Mouse (Mus musculus): ENCODE measurements around the gene Mrps12. TPM values are rescaled to one million over a fixed set of nuclear protein-coding genes. Genes with fewer than 3 reads are reported as not detected.

Gene Mrps12
- 37.6 TPM for polyA plus RNA-seq (2017; shearing (Covaris generic))

DNA sequence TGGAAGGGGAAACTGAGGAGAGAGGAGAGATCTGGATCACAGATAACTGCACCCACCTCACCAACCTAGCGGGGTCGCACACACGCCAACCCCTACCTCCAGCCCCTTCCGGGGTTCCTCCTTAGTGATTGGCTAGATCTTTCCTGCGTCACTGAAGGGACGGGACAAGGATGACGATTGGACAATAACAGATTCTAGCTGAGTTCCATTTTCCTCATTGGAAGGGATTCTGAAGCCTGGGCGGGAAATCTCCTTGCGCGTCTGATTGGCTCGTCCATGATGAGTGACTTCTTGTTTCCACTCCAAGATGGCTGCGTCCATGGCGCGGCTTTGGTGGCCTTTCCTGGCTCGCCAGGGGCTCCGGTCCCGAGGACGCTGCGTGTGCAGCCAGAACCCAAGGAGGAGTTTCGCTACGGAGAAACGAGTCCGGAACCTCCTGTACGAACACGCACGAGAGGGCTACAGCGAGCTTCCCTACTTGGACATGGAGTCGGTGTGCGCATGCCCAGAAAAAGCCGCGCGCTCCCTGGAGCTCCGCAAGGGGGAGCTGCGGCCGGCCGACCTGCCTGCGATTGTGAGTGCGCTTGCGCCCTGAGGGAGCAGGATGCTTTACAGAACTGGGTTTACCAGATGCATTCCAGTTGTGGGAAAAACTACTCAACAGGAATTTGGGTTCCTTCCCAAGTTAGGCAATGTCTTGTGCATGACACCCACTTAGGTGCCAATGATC lies at the start of gene Mrps12, which contains the start of gene Sars2:
Gene Mrps12 (minus strand): TSS at position 112 of the 730 bp plus-strand sequence.
Gene Sars2 (plus strand): TSS at position 284 of the 730 bp plus-strand sequence.

DNA sequence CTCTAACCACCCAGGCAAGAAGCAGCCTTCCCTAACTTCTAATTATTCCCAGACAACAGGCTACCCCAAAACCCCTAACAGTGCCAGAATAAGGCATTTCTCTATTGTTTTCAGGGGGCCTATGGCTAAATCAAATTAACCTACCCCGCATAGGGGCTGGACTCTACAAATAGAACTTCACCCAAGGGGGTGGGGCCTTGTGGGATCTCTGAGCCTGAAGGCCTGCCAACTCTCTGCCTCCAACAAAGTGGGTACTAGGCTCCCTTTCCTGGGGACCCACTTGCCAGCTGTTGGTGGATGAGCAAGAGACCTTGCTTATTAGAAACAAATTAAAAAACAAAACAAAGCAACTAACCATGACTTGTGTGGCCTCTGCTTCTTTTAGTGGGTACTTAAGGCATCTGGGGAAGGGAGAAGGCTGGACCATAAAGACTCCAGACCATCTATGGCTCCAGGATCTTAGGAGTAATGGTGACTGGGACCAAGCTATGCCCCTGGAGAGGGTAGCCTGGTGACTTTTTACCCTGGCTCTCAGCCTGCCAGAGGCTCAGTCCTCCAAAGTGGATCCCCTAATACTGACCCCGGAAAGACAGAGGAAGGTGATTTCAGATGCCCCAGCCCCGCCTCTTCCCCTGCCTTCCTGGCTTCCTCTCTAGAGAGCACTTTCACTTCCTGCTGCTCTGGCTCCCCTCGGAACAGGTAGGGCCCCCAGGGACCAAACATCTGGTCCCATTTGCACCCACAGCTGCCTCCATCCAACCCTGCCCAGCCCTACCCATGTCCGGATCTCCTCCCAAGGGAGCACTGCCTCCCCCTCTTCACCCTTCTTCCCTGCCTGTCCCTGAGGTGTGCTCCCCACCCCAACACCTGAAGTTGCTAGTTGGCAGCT lies 46.9 kb upstream of the Mrps12 start, which contains the start of gene Rinl:
Gene Rinl (plus strand): TSS at position 663 of the 889 bp plus-strand sequence.

DNA sequence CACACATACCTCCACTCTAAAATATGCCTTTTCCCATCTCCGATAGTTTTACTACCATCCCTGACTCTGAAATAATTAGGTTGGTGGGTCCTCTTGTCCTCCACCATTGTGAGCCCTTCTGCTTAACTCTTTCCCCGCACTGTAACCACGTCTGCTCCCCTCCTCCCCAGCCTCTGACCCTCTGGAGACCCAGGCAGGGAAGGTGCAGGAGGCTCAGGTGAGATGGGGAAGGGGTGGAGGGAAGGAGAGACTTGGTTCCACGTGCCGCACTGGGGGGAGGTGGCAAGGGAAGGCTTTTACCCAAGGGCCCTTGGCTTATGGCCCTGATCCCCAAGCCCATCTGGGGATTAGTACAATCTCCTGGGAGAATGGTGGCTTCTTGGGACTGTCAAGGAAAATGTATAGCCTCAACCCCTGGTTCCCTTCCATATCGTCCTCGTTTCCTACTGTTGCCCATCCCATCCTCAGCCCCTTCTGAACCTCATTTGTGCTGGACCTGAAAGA lies 25.9 kb upstream of the Mrps12 start, which contains the start of gene Nfkbib:
Gene Nfkbib (minus strand): TSS at position 51 of the 504 bp plus-strand sequence.

DNA sequence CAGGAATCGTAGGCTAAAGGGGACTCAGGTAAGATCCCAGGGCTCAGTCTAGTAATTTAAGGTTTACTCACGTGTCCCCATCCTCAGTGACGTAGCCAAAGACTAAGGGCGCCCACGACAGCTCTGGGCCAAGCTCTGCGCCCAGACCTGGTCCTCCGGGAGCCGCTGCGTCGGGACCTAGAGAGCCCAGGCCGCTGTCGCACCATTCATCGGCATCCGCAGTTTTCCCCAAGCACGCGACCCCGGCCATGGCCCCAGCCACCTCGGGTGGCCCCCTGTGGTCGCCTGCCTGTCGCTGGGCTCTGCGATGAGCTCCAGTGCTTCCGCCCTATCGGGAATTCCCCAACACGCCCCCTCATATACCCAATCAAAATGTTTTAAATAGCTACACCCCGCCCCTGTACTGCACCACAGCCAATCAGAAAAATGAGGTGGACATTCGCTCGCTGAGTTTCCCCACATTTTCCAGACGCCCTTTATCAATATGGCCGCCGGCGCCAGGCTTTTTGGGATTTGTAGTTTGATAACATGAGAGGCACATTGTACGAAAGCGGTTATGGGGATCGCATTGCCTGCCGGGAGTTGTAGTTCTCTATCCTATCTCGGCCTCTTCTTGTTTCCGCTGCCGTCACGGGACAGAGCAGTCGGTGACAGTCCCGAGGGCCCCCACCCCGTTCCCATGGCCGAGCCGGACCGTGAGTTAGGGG lies 24.7 kb upstream of the Mrps12 start, which contains the start of gene Sirt2:
Gene Sirt2 (plus strand): TSS at position 563 of the 707 bp plus-strand sequence.

DNA sequence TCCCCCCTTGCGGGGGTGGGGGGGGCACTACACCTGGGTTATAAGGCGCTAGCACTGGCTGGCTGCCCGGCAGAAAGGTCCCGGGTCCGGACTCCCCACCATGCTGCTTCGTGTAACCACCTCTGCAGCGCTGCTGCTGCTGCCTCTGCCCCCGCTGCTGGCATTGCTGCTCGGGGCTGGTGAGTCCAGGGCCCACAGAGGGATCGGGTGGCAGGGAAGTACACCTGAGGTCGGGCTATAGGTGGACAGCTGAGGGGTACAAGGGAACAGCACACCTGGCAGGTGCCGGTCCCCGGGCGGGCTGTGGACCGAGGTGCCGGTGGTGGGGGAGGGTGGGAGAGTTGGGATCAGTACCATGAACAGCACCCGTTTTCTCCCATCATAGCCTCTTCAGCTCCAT lies 14.5 kb upstream of the Mrps12 start, which contains the start of gene Ccer2:
Gene Ccer2 (plus strand): TSS at position 96 of the 400 bp plus-strand sequence.

DNA sequence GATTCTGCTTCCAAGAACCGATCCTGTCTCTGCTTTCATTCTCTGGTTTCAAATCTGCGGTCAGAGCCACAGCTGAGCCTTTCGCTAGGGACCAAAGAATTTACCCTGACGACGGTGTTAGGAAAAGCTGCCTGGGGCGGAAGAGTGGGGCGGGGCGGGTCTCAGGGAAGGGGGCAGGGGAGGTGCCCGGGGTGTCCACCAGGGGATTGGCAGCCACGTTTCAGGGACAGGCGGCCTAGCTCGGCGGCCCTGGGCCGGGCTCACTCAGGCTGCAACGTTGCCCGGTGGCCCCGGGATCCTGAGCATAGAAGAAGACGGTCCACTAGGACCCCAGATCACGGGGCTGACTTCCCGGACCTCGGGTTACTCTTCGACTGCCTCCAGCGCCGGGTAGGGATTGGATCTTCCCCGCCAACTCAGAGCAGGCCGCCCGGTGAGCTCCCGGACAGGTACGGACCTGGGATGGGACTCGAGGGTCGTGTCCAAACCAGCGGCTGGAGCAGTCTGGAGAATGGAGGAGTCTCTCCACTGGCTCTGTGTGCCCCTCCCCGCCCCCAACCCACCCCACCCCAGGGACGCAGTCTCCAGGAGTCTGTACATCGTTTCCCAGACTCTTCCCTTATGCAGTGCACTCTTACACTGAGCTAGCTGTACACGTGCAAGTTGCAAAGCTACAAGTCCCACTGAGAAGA lies 24.9 kb downstream of the Mrps12 start, which contains the start of gene Fbxo17:
Gene Fbxo17 (plus strand): TSS at position 215 of the 692 bp plus-strand sequence.

DNA sequence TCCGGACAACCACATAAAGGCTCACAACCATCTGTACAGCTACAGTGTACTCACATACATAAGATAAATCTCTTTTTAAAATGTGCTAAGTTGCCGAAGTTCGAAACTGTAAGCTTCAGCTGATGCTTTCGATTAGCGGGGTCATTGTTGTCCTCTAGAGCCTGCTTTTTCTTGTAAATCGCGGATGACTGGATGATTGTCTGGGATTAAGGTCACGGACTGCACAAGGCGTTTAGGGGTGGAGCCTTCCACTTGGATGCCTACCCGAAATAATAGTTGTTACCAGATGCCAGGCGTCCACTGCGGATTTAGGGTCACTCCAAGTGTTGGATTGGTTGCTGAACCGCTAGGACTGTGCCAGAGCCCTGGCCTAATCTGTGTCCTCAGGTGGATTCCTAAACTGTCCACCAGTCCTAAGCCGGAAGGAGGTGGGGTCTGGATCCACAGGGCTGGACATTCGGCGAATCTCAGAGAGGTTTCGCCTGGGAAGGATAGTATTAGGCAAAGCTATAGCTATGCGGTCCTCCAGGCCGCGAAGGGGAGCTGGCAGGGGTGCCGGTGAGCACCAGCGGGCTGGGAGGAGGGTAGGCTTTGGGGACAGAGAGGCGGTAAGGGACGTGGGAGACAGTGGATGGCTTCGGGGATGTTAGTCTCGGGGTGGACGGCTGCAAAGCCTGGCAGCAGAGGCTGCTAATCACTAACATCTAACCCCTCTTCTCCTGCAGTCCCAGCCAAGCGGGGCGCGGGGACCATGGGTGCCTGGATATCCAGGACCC lies 48.9 kb downstream of the Mrps12 start, which contains the start of gene Fbxo27:
Gene Fbxo27 (plus strand): TSS at position 305 of the 776 bp plus-strand sequence.

Other genes with a start within 250 kb of the Mrps12 start
- gene Ifnl2, start 231.4 kb downstream of the Mrps12 start, polyA plus RNA-seq (2017; shearing (Covaris generic)): not detected
- gene Ifnl3, start 219.0 kb downstream of the Mrps12 start, polyA plus RNA-seq (2017; shearing (Covaris generic)): not detected
- not detected for gene Sycn, start 200.9 kb downstream of the Mrps12 start, polyA plus RNA-seq (2017; shearing (Covaris generic))
- 1.3 TPM for gene Nccrp1, start 194.6 kb downstream of the Mrps12 start, polyA plus RNA-seq (2017; shearing (Covaris generic))
- gene Samd4b, start 143.7 kb downstream of the Mrps12 start, polyA plus RNA-seq (2017; shearing (Covaris generic)): 82.1 TPM
- gene Pak4, start 143.6 kb downstream of the Mrps12 start, polyA plus RNA-seq (2017; shearing (Covaris generic)): 8.1 TPM
- not detected for gene Acp7, start 110.5 kb downstream of the Mrps12 start, polyA plus RNA-seq (2017; shearing (Covaris generic))
- 2.8 TPM for gene Fbxo27, start 49.0 kb downstream of the Mrps12 start, polyA plus RNA-seq (2017; shearing (Covaris generic))
- gene Fbxo17, start 25.0 kb downstream of the Mrps12 start, polyA plus RNA-seq (2017; shearing (Covaris generic)): 6.0 TPM
- gene Sars2, start 172 bp upstream of the Mrps12 start, polyA plus RNA-seq (2017; shearing (Covaris generic)): 20.6 TPM
- gene Ccer2, start 14.4 kb upstream of the Mrps12 start, polyA plus RNA-seq (2017; shearing (Covaris generic)): not detected
- gene Sirt2, start 24.9 kb upstream of the Mrps12 start, polyA plus RNA-seq (2017; shearing (Covaris generic)): 71.7 TPM
- gene Nfkbib, start 25.7 kb upstream of the Mrps12 start, polyA plus RNA-seq (2017; shearing (Covaris generic)): 222 TPM
- 258 TPM for gene Rinl, start 47.1 kb upstream of the Mrps12 start, polyA plus RNA-seq (2017; shearing (Covaris generic))
- gene Hnrnpl, start 66.7 kb upstream of the Mrps12 start, polyA plus RNA-seq (2017; shearing (Covaris generic)): 333 TPM
- 121 TPM for gene Ech1, start 83.4 kb upstream of the Mrps12 start, polyA plus RNA-seq (2017; shearing (Covaris generic))
- 17.6 TPM for gene Lgals4, start 92.0 kb upstream of the Mrps12 start, polyA plus RNA-seq (2017; shearing (Covaris generic))
- gene Lgals7, start 122.0 kb upstream of the Mrps12 start, polyA plus RNA-seq (2017; shearing (Covaris generic)): 4.6 TPM
- not detected for gene Capn12, start 139.6 kb upstream of the Mrps12 start, polyA plus RNA-seq (2017; shearing (Covaris generic))
- gene Actn4, start 220.5 kb upstream of the Mrps12 start, polyA plus RNA-seq (2017; shearing (Covaris generic)): 263 TPM
- 292 TPM for gene Eif3k, start 240.0 kb upstream of the Mrps12 start, polyA plus RNA-seq (2017; shearing (Covaris generic))
- gene Map4k1, start 240.2 kb upstream of the Mrps12 start, polyA plus RNA-seq (2017; shearing (Covaris generic)): 137 TPM